Mouse (Mus musculus): Measurements from ENCODE around the gene Msl3l2. TPM values are rescaled to one million over a fixed set of nuclear protein-coding genes. Genes with fewer than 3 reads are reported as not detected.

Msl3l2 gene
- total and polyA plus RNA-seq, 3 experiments: not detected

GRCm38 (mm10) chr10:56126972-56127371 lies 20.3 kb downstream of the Msl3l2 start:
- DNase-seq (ENCODE audit: low spot score) (no peak), ATAC-seq (ENCODE audit: extremely low read depth, insufficient number of reproducible peaks, low FRiP score, poor library complexity, severe bottlenecking) (no peak)
- TF ChIP-seq GATA2 (IDR thresholded peaks at IDR 0.05; ENCODE audit: borderline replicate concordance, low read depth, low read length) (no peak), POLR2AphosphoS5 (IDR thresholded peaks at IDR 0.05; ENCODE audit: insufficient replicate concordance, low read depth, low read length) (no peak), GATA1 (IDR thresholded peaks at IDR 0.05; ENCODE audit: borderline replicate concordance, low read length) (no peak), TAL1 (conservative IDR thresholded peaks at IDR 0.05; ENCODE audit: low read depth, low read length) (no peak), CTCF (IDR thresholded peaks at IDR 0.05; ENCODE audit: low read depth, low read length) (no peak)
- Histone ChIP-seq H3K27me3 (ENCODE audit: insufficient read depth, low read length) (no peaks in the 10 kb centered on the region), H3K36me3 (replicated peaks) (no peaks in the 10 kb centered on the region), H3K9me3 (replicated peaks) (no peaks in the 10 kb centered on the region), H3K4me1 (ENCODE audit: insufficient read depth, low read depth, low read length) (no peaks in the 10 kb centered on the region), H3K4me3 (ENCODE audit: low read depth, low read length) (no peak overlapping the region)

- no peak for ATAC-seq (ENCODE audit: extremely low read depth, insufficient number of reproducible peaks, low FRiP score, poor library complexity, severe bottlenecking)
- no peak overlapping the region for H3K4me3 ChIP-seq (ENCODE audit: low read depth, low read length)
- TF ChIP-seq TAL1 (conservative IDR thresholded peaks at IDR 0.05; ENCODE audit: low read depth, low read length) (no peak), GATA1 (IDR thresholded peaks at IDR 0.05; ENCODE audit: borderline replicate concordance, low read length) (no peak), POLR2AphosphoS5 (IDR thresholded peaks at IDR 0.05; ENCODE audit: insufficient replicate concordance, low read depth, low read length) (no peak), GATA2 (IDR thresholded peaks at IDR 0.05; ENCODE audit: borderline replicate concordance, low read depth, low read length) (no peak), CTCF (IDR thresholded peaks at IDR 0.05; ENCODE audit: low read depth, low read length) (no peak)
These were observed 22.9 kb downstream of the Msl3l2 start for GRCm38 (mm10) chr10:56129642-56130041.

GRCm38 (mm10) chr10:56137191-56137590 lies 30.5 kb downstream of the Msl3l2 start:
- ATAC-seq (ENCODE audit: extremely low read depth, insufficient number of reproducible peaks, low FRiP score, poor library complexity, severe bottlenecking) (no peak), DNase-seq (ENCODE audit: low spot score) (no peak)
- H3K9me3 ChIP-seq (replicated peaks): no peaks in the 10 kb centered on the region
- no peaks in the 10 kb centered on the region for H3K27me3 ChIP-seq (ENCODE audit: insufficient read depth, low read length)
- no peaks in the 10 kb centered on the region for H3K36me3 ChIP-seq (replicated peaks)
- TF ChIP-seq GATA1 (IDR thresholded peaks at IDR 0.05; ENCODE audit: borderline replicate concordance, low read length): no peak
- no peak for TF ChIP-seq CTCF (IDR thresholded peaks at IDR 0.05; ENCODE audit: low read depth, low read length)
- no peak for TF ChIP-seq POLR2AphosphoS5 (IDR thresholded peaks at IDR 0.05; ENCODE audit: insufficient replicate concordance, low read depth, low read length)
- TF ChIP-seq GATA2 (IDR thresholded peaks at IDR 0.05; ENCODE audit: borderline replicate concordance, low read depth, low read length): no peak
- TF ChIP-seq TAL1 (conservative IDR thresholded peaks at IDR 0.05; ENCODE audit: low read depth, low read length): no peak
- H3K4me3 ChIP-seq (ENCODE audit: low read depth, low read length): no peak overlapping the region
- H3K4me1 ChIP-seq (ENCODE audit: insufficient read depth, low read depth, low read length): no peaks in the 10 kb centered on the region

More at GRCm38 (mm10) chr10:56129642-56130041, 22.9 kb downstream of the Msl3l2 start:
- no peaks in the 10 kb centered on the region for H3K36me3 ChIP-seq (replicated peaks)
- no peaks in the 10 kb centered on the region for H3K27me3 ChIP-seq (ENCODE audit: insufficient read depth, low read length)
- DNase-seq (ENCODE audit: low spot score): no peak
- no peaks in the 10 kb centered on the region for H3K9me3 ChIP-seq (replicated peaks)
- H3K4me1 ChIP-seq (ENCODE audit: insufficient read depth, low read depth, low read length): no peaks in the 10 kb centered on the region

- no peaks in the 10 kb centered on the region for H3K9me3 ChIP-seq (replicated peaks)
- no peaks in the 10 kb centered on the region for H3K4me1 ChIP-seq (ENCODE audit: insufficient read depth, low read depth, low read length)
- TF ChIP-seq GATA2 (IDR thresholded peaks at IDR 0.05; ENCODE audit: borderline replicate concordance, low read depth, low read length) (no peak), TAL1 (conservative IDR thresholded peaks at IDR 0.05; ENCODE audit: low read depth, low read length) (no peak), CTCF (IDR thresholded peaks at IDR 0.05; ENCODE audit: low read depth, low read length) (no peak), POLR2AphosphoS5 (IDR thresholded peaks at IDR 0.05; ENCODE audit: insufficient replicate concordance, low read depth, low read length) (no peak), GATA1 (IDR thresholded peaks at IDR 0.05; ENCODE audit: borderline replicate concordance, low read length) (no peak)
- DNase-seq (ENCODE audit: low spot score) (no peak), ATAC-seq (ENCODE audit: extremely low read depth, insufficient number of reproducible peaks, low FRiP score, poor library complexity, severe bottlenecking) (no peak)
- H3K4me3 ChIP-seq (ENCODE audit: low read depth, low read length): no peak overlapping the region
- H3K27me3 ChIP-seq (ENCODE audit: insufficient read depth, low read length): no peaks in the 10 kb centered on the region
- no peaks in the 10 kb centered on the region for H3K36me3 ChIP-seq (replicated peaks)
These were observed 42.2 kb downstream of the Msl3l2 start for GRCm38 (mm10) chr10:56148920-56149319.

- no peak for ATAC-seq (ENCODE audit: extremely low read depth, insufficient number of reproducible peaks, low FRiP score, poor library complexity, severe bottlenecking)
- H3K4me3 ChIP-seq (ENCODE audit: low read depth, low read length): no peak overlapping the region
- H3K27me3 ChIP-seq (ENCODE audit: insufficient read depth, low read length): no peaks in the 10 kb centered on the region
- TF ChIP-seq TAL1 (conservative IDR thresholded peaks at IDR 0.05; ENCODE audit: low read depth, low read length) (no peak), GATA1 (IDR thresholded peaks at IDR 0.05; ENCODE audit: borderline replicate concordance, low read length) (no peak), GATA2 (IDR thresholded peaks at IDR 0.05; ENCODE audit: borderline replicate concordance, low read depth, low read length) (no peak), POLR2AphosphoS5 (IDR thresholded peaks at IDR 0.05; ENCODE audit: insufficient replicate concordance, low read depth, low read length) (no peak), CTCF (IDR thresholded peaks at IDR 0.05; ENCODE audit: low read depth, low read length) (no peak)
- no peak for DNase-seq (ENCODE audit: low spot score)
- H3K9me3 ChIP-seq (replicated peaks): no peaks in the 10 kb centered on the region
- H3K4me1 ChIP-seq (ENCODE audit: insufficient read depth, low read depth, low read length): no peaks in the 10 kb centered on the region
- no peaks in the 10 kb centered on the region for H3K36me3 ChIP-seq (replicated peaks)
These were observed 50.2 kb downstream of the Msl3l2 start for GRCm38 (mm10) chr10:56156956-56157355.

- DNase-seq (ENCODE audit: low spot score) (no peak), ATAC-seq (ENCODE audit: extremely low read depth, insufficient number of reproducible peaks, low FRiP score, poor library complexity, severe bottlenecking) (no peak)
- Histone ChIP-seq H3K4me3 (ENCODE audit: low read depth, low read length) (no peak overlapping the region), H3K36me3 (replicated peaks) (no peaks in the 10 kb centered on the region), H3K9me3 (replicated peaks) (no peaks in the 10 kb centered on the region), H3K4me1 (ENCODE audit: insufficient read depth, low read depth, low read length) (no peaks in the 10 kb centered on the region), H3K27me3 (ENCODE audit: insufficient read depth, low read length) (no peaks in the 10 kb centered on the region)
- TF ChIP-seq POLR2AphosphoS5 (IDR thresholded peaks at IDR 0.05; ENCODE audit: insufficient replicate concordance, low read depth, low read length) (no peak), CTCF (IDR thresholded peaks at IDR 0.05; ENCODE audit: low read depth, low read length) (no peak), TAL1 (conservative IDR thresholded peaks at IDR 0.05; ENCODE audit: low read depth, low read length) (no peak), GATA1 (IDR thresholded peaks at IDR 0.05; ENCODE audit: borderline replicate concordance, low read length) (no peak), GATA2 (IDR thresholded peaks at IDR 0.05; ENCODE audit: borderline replicate concordance, low read depth, low read length) (no peak)
These were observed 51.5 kb downstream of the Msl3l2 start for GRCm38 (mm10) chr10:56158207-56158606.

Measured in G1E (cell line).